Mouse (Mus musculus): ENCODE measurements at regions not wholly inside any gene's neighbourhood (a gene's known extent, or its start where the extent isn't known, plus 50 kb on each side); places are given as distances from the start of the nearest gene placed in this dataset.

GRCm38 (mm10) chr14:99624380-99625327, 326.2 kb downstream of the Klf5 start:
- Histone ChIP-seq H3K27ac (replicated peaks) (no peak overlapping the region), H3K27me3 (replicated peaks) (no peaks in the 10 kb centered on the region), H3K4me2 (no peak overlapping the region), H3K36me3 (no peaks in the 10 kb centered on the region), H3K4me3 (replicated peaks) (no peak overlapping the region), H3K9ac (replicated peaks) (no peak overlapping the region), H3K9me3 (replicated peaks) (no peaks in the 10 kb centered on the region), H3K4me1 (no peaks in the 10 kb centered on the region)
- ATAC-seq (ENCODE audit: low FRiP score): no peak
- 85% methylated on average over 10 of the region's 10 CpGs for WGBS

GRCm38 (mm10) chr14:99627615-99628014, 329.1 kb downstream of the Klf5 start:
- Histone ChIP-seq H3K27ac (replicated peaks) (no peak overlapping the region), H3K9me3 (replicated peaks) (no peaks in the 10 kb centered on the region), H3K36me3 (no peaks in the 10 kb centered on the region), H3K4me1 (no peaks in the 10 kb centered on the region), H3K27me3 (replicated peaks) (no peaks in the 10 kb centered on the region), H3K4me2 (no peak overlapping the region), H3K9ac (replicated peaks) (no peak overlapping the region), H3K4me3 (replicated peaks) (no peak overlapping the region)
- WGBS: 87% methylated on average over 1 of the region's 1 CpGs
- ATAC-seq (ENCODE audit: low FRiP score): no peak

- ATAC-seq (ENCODE audit: low FRiP score): no peak
- Histone ChIP-seq H3K4me3 (replicated peaks) (no peak overlapping the region), H3K27ac (replicated peaks) (no peak overlapping the region), H3K4me2 (no peak overlapping the region), H3K9me3 (replicated peaks) (no peaks in the 10 kb centered on the region), H3K4me1 (no peaks in the 10 kb centered on the region), H3K27me3 (replicated peaks) (no peaks in the 10 kb centered on the region), H3K36me3 (no peaks in the 10 kb centered on the region), H3K9ac (replicated peaks) (no peak overlapping the region)
- WGBS: 75% methylated on average over 10 of the region's 10 CpGs
These were observed 332.6 kb downstream of the Klf5 start for GRCm38 (mm10) chr14:99631092-99631491.

- no peaks in the 10 kb centered on the region for H3K9me3 ChIP-seq (replicated peaks)
- H3K27ac ChIP-seq (replicated peaks): no peak overlapping the region
- no peak for ATAC-seq (ENCODE audit: low FRiP score)
- no peaks in the 10 kb centered on the region for H3K36me3 ChIP-seq
- H3K4me1 ChIP-seq: no peaks in the 10 kb centered on the region
- no peaks in the 10 kb centered on the region for H3K27me3 ChIP-seq (replicated peaks)
- H3K4me3 ChIP-seq (replicated peaks): no peak overlapping the region
- no peak overlapping the region for H3K4me2 ChIP-seq
- 40% methylated on average over 4 of the region's 4 CpGs for WGBS
- H3K9ac ChIP-seq (replicated peaks): no peak overlapping the region
These were observed 334.0 kb downstream of the Klf5 start for GRCm38 (mm10) chr14:99632444-99632843.

DNA sequence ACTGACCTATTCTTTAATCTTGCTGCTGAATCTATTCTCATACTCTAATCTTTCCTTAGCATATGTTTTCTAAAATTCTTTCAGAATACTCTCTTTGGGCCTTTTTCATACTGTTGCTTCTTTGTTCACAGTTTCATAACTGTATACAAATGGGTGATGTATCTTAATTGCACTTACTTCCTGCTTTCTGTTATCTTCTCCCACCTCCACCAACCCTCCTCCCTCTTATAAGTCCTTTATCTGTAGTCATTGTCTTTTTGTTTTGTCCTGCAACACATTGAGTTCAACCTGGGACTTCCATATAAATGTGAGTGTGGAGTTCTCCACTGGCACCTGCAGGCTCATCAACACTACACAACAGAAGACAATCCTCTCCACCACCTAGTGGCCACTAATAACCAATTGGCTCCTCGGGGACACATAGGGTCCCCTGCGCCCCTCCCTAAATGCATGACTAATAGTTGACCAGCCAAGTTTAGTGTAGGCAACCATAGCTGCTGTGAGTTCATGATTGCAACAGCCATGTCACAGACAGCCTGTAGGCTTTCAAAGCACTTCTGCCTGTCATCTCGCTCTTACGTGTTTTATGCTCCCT, 337.2 kb downstream of the Klf5 start:
- Histone ChIP-seq H3K27me3 (replicated peaks) (no peaks in the 10 kb centered on the region), H3K4me1 (no peaks in the 10 kb centered on the region)
- ATAC-seq (ENCODE audit: low FRiP score): no peak

GRCm38 (mm10) chr14:99641475-99642453, 343.3 kb downstream of the Klf5 start:
- Histone ChIP-seq H3K9ac (replicated peaks) (no peak overlapping the region), H3K4me3 (replicated peaks) (no peak overlapping the region), H3K4me1 (no peaks in the 10 kb centered on the region), H3K9me3 (replicated peaks) (no peaks in the 10 kb centered on the region), H3K27ac (replicated peaks) (no peak overlapping the region), H3K27me3 (replicated peaks) (no peaks in the 10 kb centered on the region), H3K36me3 (no peaks in the 10 kb centered on the region), H3K4me2 (no peak overlapping the region)
- WGBS: 74% methylated on average over 15 of the region's 15 CpGs
- ATAC-seq (ENCODE audit: low FRiP score): no peak

More for the DNA sequence above, 337.2 kb downstream of the Klf5 start:
- H3K4me2 ChIP-seq: no peak overlapping the region
- WGBS: 94% methylated on average over 4 of the region's 4 CpGs
- H3K27ac ChIP-seq (replicated peaks): no peak overlapping the region
- no peaks in the 10 kb centered on the region for H3K9me3 ChIP-seq (replicated peaks)
- H3K9ac ChIP-seq (replicated peaks): no peak overlapping the region
- H3K36me3 ChIP-seq: no peaks in the 10 kb centered on the region
- H3K4me3 ChIP-seq (replicated peaks): no peak overlapping the region

GRCm38 (mm10) chr14:99646323-99646722, 347.8 kb downstream of the Klf5 start:
- Histone ChIP-seq H3K9ac (replicated peaks) (no peak overlapping the region), H3K4me2 (no peak overlapping the region), H3K27ac (replicated peaks) (no peak overlapping the region), H3K4me3 (replicated peaks) (no peak overlapping the region), H3K9me3 (replicated peaks) (no peaks in the 10 kb centered on the region), H3K27me3 (replicated peaks) (no peaks in the 10 kb centered on the region), H3K4me1 (no peaks in the 10 kb centered on the region), H3K36me3 (no peaks in the 10 kb centered on the region)
- ATAC-seq (ENCODE audit: low FRiP score): no peak
- 82% methylated on average over 3 of the region's 3 CpGs for WGBS

DNA sequence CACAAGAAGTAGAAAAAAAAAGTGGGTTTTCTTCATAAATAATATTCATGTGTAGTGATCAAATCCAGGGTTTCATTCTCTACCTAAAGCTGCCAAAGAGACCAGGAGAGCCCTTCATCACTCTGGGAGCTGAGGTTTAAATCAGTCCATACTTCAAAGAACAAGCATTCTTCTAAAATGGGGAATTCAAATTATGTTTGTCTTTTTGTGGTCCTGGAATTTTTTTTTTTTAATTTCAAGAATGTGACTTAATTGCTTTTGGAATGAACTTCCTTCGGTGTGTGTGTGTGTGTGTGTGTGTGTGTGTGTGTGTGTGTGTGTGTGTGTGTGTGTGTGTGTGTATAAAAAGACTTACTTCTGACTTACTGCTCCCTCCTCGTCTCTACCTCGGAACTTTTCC, 375.9 kb downstream of the Klf5 start:
- H3K27me3 ChIP-seq (replicated peaks): no peaks in the 10 kb centered on the region
- no peak for ATAC-seq (ENCODE audit: low FRiP score)
- H3K9ac ChIP-seq (replicated peaks): no peak overlapping the region
- no peak overlapping the region for H3K4me2 ChIP-seq
- no peak overlapping the region for H3K27ac ChIP-seq (replicated peaks)
- 83% methylated on average over 3 of the region's 3 CpGs for WGBS
- no peaks in the 10 kb centered on the region for H3K9me3 ChIP-seq (replicated peaks)
- H3K4me1 ChIP-seq: no peaks in the 10 kb centered on the region
- no peaks in the 10 kb centered on the region for H3K36me3 ChIP-seq
- H3K4me3 ChIP-seq (replicated peaks): no peak overlapping the region

- Histone ChIP-seq H3K4me3 (replicated peaks) (no peak overlapping the region), H3K4me1 (no peaks in the 10 kb centered on the region), H3K27me3 (replicated peaks) (no peaks in the 10 kb centered on the region), H3K4me2 (no peak overlapping the region), H3K27ac (replicated peaks) (no peak overlapping the region), H3K36me3 (no peaks in the 10 kb centered on the region), H3K9me3 (replicated peaks) (no peaks in the 10 kb centered on the region), H3K9ac (replicated peaks) (no peak overlapping the region)
- WGBS: 87% methylated on average over 8 of the region's 8 CpGs
- no peak for ATAC-seq (ENCODE audit: low FRiP score)
These were observed 388.7 kb downstream of the Klf5 start for GRCm38 (mm10) chr14:99687062-99687806.

GRCm38 (mm10) chr14:99688415-99688814, 389.9 kb downstream of the Klf5 start:
- Histone ChIP-seq H3K36me3 (no peaks in the 10 kb centered on the region), H3K4me2 (no peak overlapping the region), H3K9ac (replicated peaks) (no peak overlapping the region), H3K4me1 (no peaks in the 10 kb centered on the region), H3K27me3 (replicated peaks) (no peaks in the 10 kb centered on the region), H3K27ac (replicated peaks) (no peak overlapping the region), H3K9me3 (replicated peaks) (no peaks in the 10 kb centered on the region), H3K4me3 (replicated peaks) (no peak overlapping the region)
- ATAC-seq (ENCODE audit: low FRiP score): no peak
- 88% methylated on average over 4 of the region's 4 CpGs for WGBS

DNA sequence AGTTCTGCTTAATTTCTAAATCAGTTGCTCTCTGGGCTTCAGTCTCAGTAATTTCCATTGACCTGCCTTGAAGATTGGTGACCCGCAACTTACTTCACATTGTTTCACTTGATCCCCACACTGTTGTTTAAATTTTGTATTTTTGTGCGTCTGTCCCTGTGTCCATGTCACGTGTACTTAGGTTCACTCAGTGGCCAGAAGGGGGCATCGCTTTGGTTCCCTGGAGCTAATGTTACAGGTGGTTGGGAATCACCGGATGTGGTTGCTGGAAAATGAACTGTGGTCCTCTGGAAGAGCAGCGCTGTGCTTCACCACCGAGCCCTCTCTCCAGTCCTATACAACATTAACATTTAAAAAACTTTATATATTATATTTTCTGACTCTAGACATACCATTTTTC, 397.8 kb downstream of the Klf5 start:
- no peaks in the 10 kb centered on the region for H3K9me3 ChIP-seq (replicated peaks)
- ATAC-seq (ENCODE audit: low FRiP score): no peak
- no peak overlapping the region for H3K9ac ChIP-seq (replicated peaks)
- H3K4me1 ChIP-seq: no peaks in the 10 kb centered on the region
- no peak overlapping the region for H3K27ac ChIP-seq (replicated peaks)
- H3K4me3 ChIP-seq (replicated peaks): no peak overlapping the region
- no peaks in the 10 kb centered on the region for H3K36me3 ChIP-seq
- no peak overlapping the region for H3K4me2 ChIP-seq
- no peaks in the 10 kb centered on the region for H3K27me3 ChIP-seq (replicated peaks)
- 92% methylated on average over 7 of the region's 7 CpGs for WGBS
